Mouse (Mus musculus) heart, postnatal 0 days (tissue): ENCODE results near the gene D10Wsu102e.
A peak's percentile ranks its signal among the peaks of the same experiment; 100 is the strongest.

Experiments used
- CTCF ChIP-seq: IDR thresholded peaks from 2 replicates; pipeline ENCODE4 v1.5.1; 2016; ENCODE audit warnings: antibody characterized with exemption, control low read depth, low read depth
- EP300 ChIP-seq: IDR thresholded peaks from 2 replicates; pipeline ENCODE4 v1.6.1; 2016; ENCODE audit warnings: antibody characterized with exemption, low read depth

DNA sequence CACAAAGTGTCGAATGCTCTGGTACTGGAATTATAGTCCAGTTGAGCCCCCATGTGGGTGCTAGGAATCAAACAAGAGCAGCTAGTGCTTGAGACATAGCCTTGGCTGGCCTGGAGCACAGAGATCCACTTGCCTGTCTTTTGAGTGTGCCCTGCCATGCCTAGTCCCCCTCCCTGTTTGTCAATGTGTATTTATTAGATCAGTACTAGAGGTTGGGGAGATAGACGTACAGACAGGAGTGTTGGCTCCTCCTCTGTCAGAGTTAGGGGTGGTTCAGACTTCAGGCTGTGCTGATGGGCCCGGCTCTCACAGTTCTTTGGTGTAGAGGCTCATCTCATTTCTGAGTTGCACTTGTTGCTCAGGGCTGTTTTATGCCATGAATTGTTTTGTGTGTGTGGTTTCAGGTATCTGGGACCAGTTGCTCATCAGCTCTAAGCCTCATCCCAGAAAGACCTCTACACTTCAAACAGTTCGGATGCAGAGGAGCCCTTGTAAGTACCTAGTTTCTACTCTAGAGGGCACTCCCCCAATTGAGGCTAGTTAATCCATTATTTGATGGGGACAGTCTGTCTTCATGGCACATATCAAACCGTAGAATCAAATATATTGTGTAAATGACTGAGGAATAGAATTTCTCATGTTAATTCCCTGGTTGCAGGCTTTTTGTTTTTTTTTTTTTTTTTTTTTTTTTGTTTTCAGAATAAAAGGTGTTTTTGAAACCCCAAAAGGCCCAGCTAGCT, 1.8 kb downstream of the D10Wsu102e start:
- TF ChIP-seq EP300 (no peak), CTCF (peak; percentile 50)
